Mouse (Mus musculus) lung, embryonic 14.5 days (tissue): ENCODE results near the gene Plscr1. TPM values are rescaled to one million over a fixed set of nuclear protein-coding genes. Genes with fewer than 3 reads are reported as not detected.

Source experiments
- ATAC-seq: fragments of 200-750 bp; cut with Nextera tagmentation; 2 replicates; pipeline ENCODE4 v1.8.0; 2017; ENCODE audit warnings: mild to moderate bottlenecking, moderate TSS enrichment, moderate library complexity; ENCODE audit not compliant: insufficient read depth
- DNase-seq: peaks from one replicate; pipeline ENCODE4 v3.0.0-alpha.2; 2015
- H3K27ac ChIP-seq: fragments of 300-500 bp; sonication (generic); 2 replicates; pipeline ENCODE4 v1.5.1; 2014; ENCODE audit warnings: low read depth, mild to moderate bottlenecking, moderate library complexity
- H3K27me3 ChIP-seq: fragments of 300-500 bp; sonication (generic); 2 replicates; pipeline ENCODE4 v1.6.1; 2014; ENCODE audit warnings: low read length, control low read depth; ENCODE audit not compliant: insufficient read depth
- H3K36me3 ChIP-seq: fragments of 300-500 bp; sonication (generic); 2 replicates; pipeline ENCODE4 v1.6.1; 2014; ENCODE audit warnings: control low read depth; ENCODE audit not compliant: insufficient read depth
- H3K4me1 ChIP-seq: fragments of 300-500 bp; sonication (generic); 2 replicates; pipeline ENCODE4 v1.6.1; 2014; ENCODE audit warnings: antibody characterized with exemption, control low read depth; ENCODE audit not compliant: insufficient read depth
- H3K4me2 ChIP-seq: fragments of 300-500 bp; sonication (generic); 2 replicates; pipeline ENCODE4 v1.6.1; 2014; ENCODE audit warnings: mild to moderate bottlenecking
- H3K4me3 ChIP-seq: fragments of 300-500 bp; sonication (generic); 2 replicates; pipeline ENCODE4 v1.5.1; 2014; ENCODE audit warnings: low read depth, low read length
- H3K9ac ChIP-seq: fragments of 300-500 bp; sonication (generic); 2 replicates; pipeline ENCODE4 v1.6.1; 2014
- H3K9me3 ChIP-seq: fragments of 300-500 bp; sonication (generic); 2 replicates; pipeline ENCODE4 v1.6.1; 2016; ENCODE audit warnings: low read depth, low read length, control low read depth
- CTCF ChIP-seq: IDR thresholded peaks from 2 replicates; pipeline ENCODE4 v1.5.1; 2016; ENCODE audit warnings: antibody characterized with exemption, low read depth
- WGBS: fragments of 180-500 bp; shearing (Covaris S2); extraction: QIAGEN DNeasy Blood & Tissue Kit; methylation state at CpG from one replicate; pipeline ENCODE4 v1.1.7; 2014; 5-methylcytosine and 5-hydroxymethylcytosine counted together
- polyA plus RNA-seq: library from polyadenylated mRNA; unstranded; fragments of >200 nt; fragmentation: Nextera tagmentation; extraction: Ambion mirVana; gene quantifications from 2 replicates; pipeline ENCODE4 v1.2.1, GENCODE M21; 2014

The Plscr1 gene
- polyA plus RNA-seq, 1 experiment from 2014 or later, result 29.5 TPM

- H3K27ac ChIP-seq, result no peak overlapping the region
- no peak overlapping the region for H3K9ac ChIP-seq
- no peak for TF ChIP-seq CTCF
- H3K4me3 ChIP-seq, result no peak overlapping the region
- peaks cover 8% of the 10 kb centered on the region; the same call in 1 of the 2 replicates for H3K4me1 ChIP-seq
- ATAC-seq (no peak), DNase-seq (peak; percentile 84)
- peaks cover 26% of the 10 kb centered on the region; the same call in 1 of the 2 replicates for H3K36me3 ChIP-seq
- H3K27me3 ChIP-seq, result no peaks in the 10 kb centered on the region
- 36% methylated on average over 4 of the region's 4 CpGs for whole genome bisulfite sequencing
- no peak overlapping the region for H3K4me2 ChIP-seq
- no peaks in the 10 kb centered on the region for H3K9me3 ChIP-seq
Measured at GRCm38 (mm10) chr9:92270927-92271326, 21.4 kb downstream of the Plscr1 start.

GRCm38 (mm10) chr9:92272650-92273049 lies 23.1 kb downstream of the Plscr1 start:
- no peak overlapping the region for H3K9ac ChIP-seq
- H3K9me3 ChIP-seq, result no peaks in the 10 kb centered on the region
- H3K4me2 ChIP-seq, result no peak overlapping the region
- no peaks in the 10 kb centered on the region for H3K27me3 ChIP-seq
- peaks cover 10% of the 10 kb centered on the region; the same call in 1 of the 2 replicates for H3K4me1 ChIP-seq
- peaks cover 19% of the 10 kb centered on the region; the same call in 1 of the 2 replicates for H3K36me3 ChIP-seq
- H3K4me3 ChIP-seq, result no peak overlapping the region
- 84% methylated on average over 4 of the region's 4 CpGs for WGBS
- no peak for ATAC-seq
- no peak for DNase-seq
- no peak for TF ChIP-seq CTCF
- H3K27ac ChIP-seq, result no peak overlapping the region

GRCm38 (mm10) chr9:92273271-92273670 lies 23.7 kb downstream of the Plscr1 start:
- TF ChIP-seq CTCF, result no peak

GRCm38 (mm10) chr9:92273956-92274762 lies 24.6 kb downstream of the Plscr1 start:
- Histone ChIP-seq H3K27ac (peak overlapping the region; percentile 18; the same call in 1 of the 2 replicates), H3K9ac (no peak overlapping the region), H3K4me2 (no peak overlapping the region), H3K9me3 (no peaks in the 10 kb centered on the region), H3K4me1 (peaks cover 10% of the 10 kb centered on the region; the same call in 1 of the 2 replicates), H3K4me3 (no peak overlapping the region), H3K27me3 (no peaks in the 10 kb centered on the region), H3K36me3 (peaks cover 11% of the 10 kb centered on the region; the same call in 1 of the 2 replicates)
- DNase-seq, result peak; percentile 36
- WGBS, result 30% methylated on average over 6 of the region's 6 CpGs
- ATAC-seq, result peak; percentile 73
- no peak for TF ChIP-seq CTCF

More at GRCm38 (mm10) chr9:92273271-92273670, 23.7 kb downstream of the Plscr1 start:
- H3K4me3 ChIP-seq, result no peak overlapping the region
- peaks cover 10% of the 10 kb centered on the region; the same call in 1 of the 2 replicates for H3K4me1 ChIP-seq
- H3K4me2 ChIP-seq, result no peak overlapping the region
- no peak overlapping the region for H3K27ac ChIP-seq
- peaks cover 14% of the 10 kb centered on the region; the same call in 1 of the 2 replicates for H3K36me3 ChIP-seq
- WGBS, result 88% methylated on average over 2 of the region's 2 CpGs
- no peaks in the 10 kb centered on the region for H3K27me3 ChIP-seq
- DNase-seq (no peak), ATAC-seq (no peak)
- no peak overlapping the region for H3K9ac ChIP-seq
- H3K9me3 ChIP-seq, result no peaks in the 10 kb centered on the region

GRCm38 (mm10) chr9:92275486-92276207 lies 26.1 kb downstream of the Plscr1 start, which contains the start of gene Plscr2:
Gene Plscr2, plus strand, starts transcription at chr9:92275602.
- Histone ChIP-seq H3K36me3 (peaks cover 3% of the 10 kb centered on the region; the same call in 1 of the 2 replicates), H3K9me3 (no peaks in the 10 kb centered on the region), H3K4me1 (peaks cover 10% of the 10 kb centered on the region; the same call in 1 of the 2 replicates), H3K9ac (no peak within 1 kb of the TSS), H3K4me3 (no peak within 1 kb of the TSS), H3K27ac (peak within 1 kb of the TSS; percentile 61; the same call in 1 of the 2 replicates), H3K4me2 (no peak within 1 kb of the TSS; the same call in 1 of the 2 replicates), H3K27me3 (no peaks in the 10 kb centered on the region)
- DNase-seq, result peak; percentile 76
- 52% methylated on average over 9 of the region's 9 CpGs for WGBS
- no peak for TF ChIP-seq CTCF
- peak; percentile 64; the same call in 1 of the 2 replicates for ATAC-seq

GRCm38 (mm10) chr9:92276360-92276759 lies 26.8 kb downstream of the Plscr1 start:
- H3K9me3 ChIP-seq, result no peaks in the 10 kb centered on the region
- no peak overlapping the region for H3K4me2 ChIP-seq
- ATAC-seq, result no peak
- H3K9ac ChIP-seq, result no peak overlapping the region
- no peak for TF ChIP-seq CTCF
- 44% methylated on average over 7 of the region's 7 CpGs for WGBS
- no peaks in the 10 kb centered on the region for H3K27me3 ChIP-seq
- H3K4me1 ChIP-seq, result peaks cover 10% of the 10 kb centered on the region; the same call in 1 of the 2 replicates
- no peaks in the 10 kb centered on the region for H3K36me3 ChIP-seq
- H3K4me3 ChIP-seq, result no peak overlapping the region
- no peak overlapping the region for H3K27ac ChIP-seq
- no peak for DNase-seq
